Mouse (Mus musculus): ENCODE results near the gene 1500011B03Rik.
"Not testable (repeated sequence)": the region's sequence is repeated elsewhere in the genome, so short reads cannot be mapped to it uniquely, and the experiment has no call there.

The 1500011B03Rik gene

DNA sequence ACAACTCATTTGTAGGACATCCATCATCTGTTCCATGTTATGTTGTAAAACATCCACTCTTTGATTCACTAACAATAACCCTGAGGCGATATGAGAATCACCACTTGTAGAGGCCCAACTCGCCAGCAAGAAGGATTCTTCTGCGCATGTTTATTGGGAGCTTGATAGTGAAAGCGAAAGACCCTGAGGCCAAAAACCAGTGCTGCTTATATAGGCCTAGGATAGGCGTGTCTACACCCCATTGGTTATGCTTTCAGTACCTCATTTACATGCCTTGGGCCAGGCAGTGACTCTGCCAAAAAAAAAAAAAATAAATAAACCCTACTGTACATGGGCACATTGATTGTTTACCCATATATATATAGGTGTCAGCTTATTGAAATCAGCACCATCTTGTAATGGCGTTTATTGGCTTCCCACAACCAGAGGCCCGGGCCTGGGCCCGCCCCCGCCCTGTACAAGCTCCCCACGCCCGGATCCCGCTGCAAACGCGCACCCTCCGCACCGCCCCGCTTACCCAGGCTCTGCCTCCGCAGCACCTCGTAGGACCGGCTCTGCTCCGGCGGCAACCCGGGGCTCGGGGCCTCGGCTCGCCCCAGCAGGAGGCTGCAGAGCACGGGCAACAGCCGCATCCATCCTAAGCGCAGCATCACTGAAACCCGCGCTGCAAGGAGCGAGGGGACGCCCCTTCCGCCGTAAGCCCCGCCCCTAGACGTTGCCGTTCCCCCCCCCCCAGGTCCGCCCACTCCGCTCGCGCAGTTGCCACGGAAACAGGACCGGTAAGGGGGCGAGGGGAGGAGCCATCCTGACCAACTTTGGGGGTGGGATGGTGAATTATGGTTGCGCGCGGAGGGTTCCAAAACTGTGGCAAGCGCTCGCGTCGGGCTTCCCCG, at the start of gene 1500011B03Rik:
TSS of gene 1500011B03Rik (minus strand) at position 673 of the 893 bp plus-strand sequence.
- DNase-seq: peak; percentile 67

DNA sequence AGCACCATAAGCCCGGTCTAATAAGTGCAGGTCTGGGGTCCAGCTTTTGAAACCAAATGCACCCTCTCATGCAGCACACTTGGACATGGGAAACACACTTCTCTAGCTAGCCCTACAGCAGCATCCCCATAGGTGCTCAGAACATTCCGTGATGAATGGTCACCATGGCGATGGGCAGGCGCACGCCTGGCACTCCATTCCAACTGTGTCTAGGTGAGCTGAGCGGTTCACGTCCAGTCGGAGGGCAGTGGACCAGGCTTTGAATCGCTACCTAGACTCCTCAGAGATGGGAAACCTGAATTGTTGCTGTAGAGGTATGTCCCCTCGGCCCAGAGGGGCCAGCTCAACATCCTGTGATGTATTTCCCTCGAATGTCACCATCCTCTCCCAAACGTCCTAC, 42.0 kb upstream of the 1500011B03Rik start:
- DNase-seq: no peak

DNA sequence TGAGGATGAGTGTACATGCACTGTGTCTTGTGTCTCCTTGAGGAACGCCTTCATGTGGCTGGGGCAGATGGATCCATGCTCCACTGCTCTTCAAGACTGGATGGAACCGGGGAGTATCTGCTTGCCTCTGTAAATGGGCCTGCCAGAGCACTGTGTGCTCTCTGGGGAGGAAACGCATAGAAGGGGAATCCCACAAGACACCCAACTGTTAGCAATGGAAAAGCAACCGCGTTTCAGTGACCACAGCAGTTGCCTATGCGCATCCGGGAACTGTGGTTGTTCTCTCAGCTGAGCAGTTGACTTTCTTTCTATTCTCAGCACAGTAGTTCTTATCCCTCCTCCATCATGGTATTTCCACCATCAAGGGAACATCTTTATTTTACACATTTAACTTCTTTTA, 41.5 kb upstream of the 1500011B03Rik start:
- no peak for DNase-seq

DNA sequence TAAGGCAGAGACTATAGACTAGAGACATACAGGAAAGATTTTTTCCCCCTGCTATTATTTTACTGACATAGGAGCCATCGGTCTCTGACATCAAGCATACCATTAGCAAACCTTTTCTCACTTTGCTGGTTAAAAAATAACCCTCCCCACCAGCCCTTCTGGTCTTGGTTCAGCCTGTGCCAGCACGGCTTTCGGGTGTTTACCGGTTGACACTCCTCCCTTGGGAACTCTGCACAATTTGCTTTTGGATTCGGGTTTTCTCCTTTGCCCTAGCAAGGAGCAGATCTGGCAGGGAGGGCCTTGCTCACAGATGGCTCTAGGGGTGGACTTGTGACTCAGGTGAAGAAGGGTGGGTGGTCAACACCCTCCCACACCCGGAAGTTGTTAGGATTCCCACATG, 38.5 kb upstream of the 1500011B03Rik start:
- DNase-seq: no peak

DNA sequence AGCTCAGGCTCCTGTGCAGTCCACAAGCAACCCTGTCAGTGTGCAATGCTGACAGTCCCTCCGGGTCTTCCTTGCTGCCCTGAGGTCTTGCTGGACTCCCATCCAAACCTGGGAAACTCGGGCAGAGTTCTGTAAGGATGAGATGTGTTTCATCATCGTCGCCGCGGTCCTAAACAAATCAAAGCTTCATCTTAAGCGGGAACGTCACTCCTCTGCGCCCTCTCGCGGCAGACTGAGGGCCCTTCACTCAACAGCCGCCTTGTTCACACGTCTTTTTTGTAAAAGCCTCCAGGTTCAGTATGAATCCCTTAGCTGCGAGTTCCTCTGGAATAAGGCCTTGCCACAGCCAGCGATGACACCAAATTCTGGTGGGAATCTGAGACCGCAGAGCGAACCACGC, 36.0 kb upstream of the 1500011B03Rik start:
- peak; percentile 82 for DNase-seq

DNA sequence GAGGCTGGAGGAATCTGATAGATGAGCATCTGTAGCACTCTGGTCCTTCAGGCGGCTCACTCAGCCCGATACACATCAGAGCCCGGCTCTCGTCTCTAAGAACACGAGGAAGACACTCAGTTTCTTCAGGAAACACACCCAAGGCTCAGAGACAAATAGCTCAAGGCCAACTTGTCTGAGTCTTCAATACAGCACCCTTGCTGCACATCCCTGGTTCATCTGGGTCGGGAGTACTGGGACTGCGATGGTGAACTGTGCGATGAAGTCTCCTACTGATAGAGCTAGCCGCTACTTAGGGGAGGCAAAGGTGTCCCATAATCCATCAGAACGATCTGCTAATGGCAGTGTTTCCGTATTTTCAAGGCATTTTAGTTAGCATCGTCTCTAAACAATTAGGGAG, 35.3 kb upstream of the 1500011B03Rik start, which contains the start of gene Gm9936:
TSS of gene Gm9936 (minus strand) at position 101 of the 400 bp plus-strand sequence.
- no peak for DNase-seq

DNA sequence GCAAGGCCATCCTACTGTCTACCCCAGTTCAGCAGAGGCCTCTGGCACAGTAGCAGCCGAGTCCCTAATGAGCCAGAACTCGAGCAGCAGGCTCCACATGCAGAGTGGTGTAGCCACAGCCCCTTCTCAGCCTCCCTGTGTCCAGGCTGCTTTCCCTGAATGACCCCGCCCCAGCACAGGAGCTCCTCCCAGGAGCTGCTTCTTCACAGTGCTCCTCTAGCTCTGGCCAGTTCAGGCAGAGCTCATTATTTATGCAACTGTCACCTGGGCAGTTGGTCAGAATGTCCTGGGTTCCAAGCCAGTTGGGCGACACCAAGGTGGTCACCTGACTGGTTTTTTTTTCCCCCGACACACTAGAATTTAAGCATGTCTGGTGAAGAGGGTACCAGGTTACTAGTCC, 30.1 kb upstream of the 1500011B03Rik start, which contains the start of gene 4930519G04Rik:
TSS of gene 4930519G04Rik (plus strand) at position 301 of the 400 bp plus-strand sequence.
- DNase-seq: not testable (repeated sequence)

DNA sequence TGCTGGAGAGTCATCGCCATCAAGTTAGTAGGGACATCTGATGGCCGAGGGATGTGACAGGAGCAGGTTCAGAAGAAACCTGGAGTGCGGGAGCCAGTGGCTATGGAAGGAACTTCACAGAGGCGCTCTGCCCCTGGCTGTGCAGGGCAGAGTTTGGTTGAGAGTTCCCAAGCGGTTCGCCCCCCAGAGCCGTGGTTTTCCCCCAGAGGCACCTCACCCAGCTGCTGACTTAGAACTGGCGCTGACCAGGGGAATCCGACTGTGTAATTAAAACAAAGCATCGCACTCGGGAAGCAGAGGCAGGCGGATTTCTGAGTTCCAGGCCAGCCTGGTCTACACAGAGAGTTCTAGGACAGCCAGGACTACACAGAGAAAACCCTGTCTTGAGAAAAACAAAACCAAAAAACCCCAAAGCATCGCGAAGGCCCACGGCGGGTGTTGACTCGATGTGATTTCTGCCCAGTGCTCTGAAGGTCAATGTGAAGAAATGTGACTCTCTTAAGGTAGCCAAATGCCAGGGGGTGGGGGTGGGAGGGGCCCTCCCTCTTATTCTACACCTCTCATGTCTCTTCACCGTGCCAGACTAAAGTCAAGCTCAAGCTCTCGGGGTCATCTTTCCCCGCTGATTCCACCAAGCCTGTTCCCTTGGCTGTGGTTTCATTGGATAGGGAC, 28.4 kb upstream of the 1500011B03Rik start:
- DNase-seq: no peak

DNA sequence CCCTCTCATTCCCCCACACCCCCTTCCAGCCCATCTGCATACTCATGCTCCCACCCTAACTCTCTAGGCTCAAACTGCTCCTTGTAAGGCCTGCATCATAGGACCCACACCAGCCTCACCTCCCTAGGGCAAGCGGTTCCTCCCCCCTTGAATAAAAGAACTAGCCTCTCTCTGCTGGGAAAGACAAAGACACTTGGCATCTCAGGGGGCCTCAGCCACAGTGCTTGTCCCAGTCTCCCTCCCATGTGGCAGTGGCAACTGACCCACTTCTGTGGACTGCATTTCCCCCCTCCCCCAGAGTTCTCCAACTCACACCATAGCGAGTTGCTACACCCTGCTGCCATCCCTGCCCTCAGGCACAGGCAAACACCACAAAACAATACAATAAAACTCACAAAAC, 21.1 kb upstream of the 1500011B03Rik start:
- not testable (repeated sequence) for DNase-seq

DNA sequence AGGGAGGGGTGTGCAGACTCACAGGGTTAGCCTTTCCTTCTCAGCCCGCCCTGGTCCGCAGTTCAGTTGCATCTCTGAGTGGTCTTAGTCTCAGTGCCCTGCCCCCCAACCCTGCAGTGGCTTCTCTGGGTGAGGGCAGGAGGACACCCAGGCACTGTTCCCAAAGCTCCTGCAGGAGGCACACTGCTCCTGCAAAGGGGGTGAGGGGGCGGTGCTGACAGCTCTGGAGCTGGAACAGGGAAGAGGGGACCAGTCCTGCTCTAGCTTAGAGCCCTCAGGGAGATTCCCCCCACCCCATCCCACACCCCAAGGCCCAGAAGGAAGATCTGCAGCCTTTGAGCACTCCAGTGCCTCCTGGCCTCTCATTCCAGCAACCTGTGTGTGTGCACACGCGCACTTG, 19.4 kb upstream of the 1500011B03Rik start:
- no peak for DNase-seq

DNA sequence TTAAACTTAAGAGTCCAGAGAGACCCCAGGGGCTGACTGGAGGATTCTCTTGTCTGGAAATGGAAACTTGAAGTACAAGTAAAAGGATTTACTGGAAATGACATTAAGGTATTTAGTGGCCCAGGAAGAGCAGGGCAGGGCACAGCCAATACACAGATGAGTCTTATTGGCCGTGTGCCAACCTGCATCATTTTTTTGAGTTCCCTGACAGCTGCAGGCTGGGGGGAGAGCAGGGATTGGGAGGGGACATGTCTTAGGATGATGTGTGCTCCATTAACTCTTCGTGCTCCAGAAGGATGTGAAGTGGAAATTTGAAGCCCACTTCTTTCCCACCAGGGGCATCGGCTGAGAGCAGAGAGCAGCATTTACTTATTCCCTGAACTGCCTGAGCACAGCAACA, 18.9 kb upstream of the 1500011B03Rik start:
- DNase-seq: not testable (repeated sequence)

DNA sequence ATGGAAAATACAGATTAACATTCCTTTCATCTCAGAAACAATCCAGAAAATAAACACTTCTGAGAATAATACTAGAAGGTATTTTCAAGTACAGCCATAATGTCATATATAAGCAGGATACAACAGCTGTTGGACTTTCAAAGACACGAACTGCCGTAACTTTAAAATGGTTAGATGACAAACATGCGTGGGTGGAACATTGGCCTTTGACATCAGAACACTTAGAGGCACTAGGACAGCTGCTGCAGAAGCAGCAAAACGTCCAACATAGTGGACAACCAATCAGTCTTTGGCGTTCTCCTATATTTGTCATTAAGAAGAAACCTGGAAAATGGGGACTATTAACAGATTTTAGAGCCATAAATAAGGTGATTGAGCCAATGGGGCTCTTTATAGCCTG, 17.2 kb upstream of the 1500011B03Rik start:
- DNase-seq: not testable (repeated sequence)

DNA sequence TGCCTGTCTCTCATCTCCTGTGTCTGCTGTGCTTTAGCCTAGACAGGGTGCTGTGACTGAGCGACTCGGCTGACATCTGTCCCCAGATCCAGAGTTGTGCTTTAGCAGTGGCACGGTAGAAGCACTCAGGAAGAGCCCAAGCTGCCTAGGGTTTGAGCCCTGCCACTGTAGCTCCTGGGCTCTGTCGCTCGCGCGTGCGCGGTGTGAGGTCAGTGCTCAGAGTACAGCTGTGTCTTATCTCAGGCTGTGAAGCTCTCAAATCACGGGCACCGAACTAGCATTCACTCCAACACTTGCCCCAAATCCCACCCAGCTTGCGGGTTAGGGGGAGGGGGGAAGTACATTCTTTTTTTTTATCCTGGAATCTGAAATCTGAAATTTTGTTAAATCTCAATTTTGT, 13.6 kb upstream of the 1500011B03Rik start:
- DNase-seq: no peak

DNA sequence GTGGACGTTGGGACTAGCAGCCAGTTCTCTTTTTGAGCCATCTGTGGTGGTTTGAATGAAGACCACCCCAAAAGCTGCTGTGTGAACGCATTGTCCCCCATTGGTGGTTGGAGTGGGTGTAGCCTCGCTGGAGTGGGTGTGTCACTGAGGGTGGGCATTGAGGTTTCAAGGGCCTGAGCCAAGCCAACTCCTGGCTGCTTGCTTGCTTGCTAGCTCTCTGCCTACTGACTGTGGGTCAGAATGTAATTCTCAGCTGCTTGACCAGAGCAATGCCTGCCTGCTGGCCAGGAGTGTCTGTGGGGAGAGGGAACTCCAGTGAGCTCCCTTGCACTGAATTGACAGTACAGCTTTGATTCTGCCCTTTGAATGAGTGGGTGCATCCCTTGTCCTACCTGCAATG, 6.5 kb upstream of the 1500011B03Rik start:
- DNase-seq: no peak

DNA sequence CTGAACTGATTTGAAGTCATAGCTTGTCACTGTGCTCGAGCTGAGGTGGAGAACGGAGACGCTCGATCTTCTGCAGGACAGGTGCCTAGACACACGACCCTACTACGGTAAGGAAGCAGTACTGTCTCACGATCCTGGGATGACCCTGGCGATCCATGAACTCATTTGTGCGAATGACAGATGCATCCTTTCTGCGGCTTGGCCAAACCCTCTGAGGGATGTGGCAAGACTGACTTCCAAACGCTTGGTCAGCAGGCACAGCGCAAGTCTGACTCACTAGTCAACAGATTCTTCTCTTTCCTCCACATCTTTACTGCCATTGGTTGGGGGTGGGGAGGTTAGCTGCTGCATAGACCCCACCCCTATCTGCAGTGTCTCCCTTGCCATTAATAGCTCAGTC, 4.2 kb upstream of the 1500011B03Rik start:
- no peak for DNase-seq

DNA sequence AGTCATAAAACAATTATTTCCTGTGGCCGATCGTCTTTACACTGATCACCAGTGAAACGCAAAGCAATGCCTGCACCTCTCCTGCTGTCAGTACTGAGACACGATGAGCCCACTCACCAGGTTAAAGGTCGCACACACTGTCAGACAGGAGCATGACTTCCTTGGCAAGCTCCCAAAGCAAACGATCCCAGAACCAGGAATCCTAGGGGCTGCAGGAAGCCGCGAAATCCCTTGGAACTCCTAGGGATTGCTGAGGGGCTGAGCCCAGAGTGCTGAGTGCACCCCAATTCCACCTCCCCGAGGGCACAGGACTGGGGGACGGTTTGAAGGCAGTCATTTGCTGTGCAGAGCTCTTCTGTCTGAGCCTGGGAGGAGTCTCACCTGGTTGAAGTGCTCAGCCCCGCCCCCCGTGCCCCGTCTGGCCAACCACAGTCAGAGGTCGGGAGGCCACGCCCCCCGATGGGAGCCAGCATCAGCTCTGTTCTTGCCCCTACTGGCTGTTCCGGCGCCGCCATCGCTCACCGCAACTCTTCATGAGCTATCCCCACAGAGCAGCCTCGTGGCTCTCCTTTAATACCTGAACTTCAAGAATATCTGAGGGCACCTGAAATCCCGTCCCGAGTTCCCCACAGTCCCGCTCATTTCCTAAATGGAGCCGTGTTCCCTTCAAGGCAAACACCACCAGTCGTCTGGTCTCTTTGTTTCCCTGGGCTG, 2.9 kb upstream of the 1500011B03Rik start:
- DNase-seq: peak; percentile 62

DNA sequence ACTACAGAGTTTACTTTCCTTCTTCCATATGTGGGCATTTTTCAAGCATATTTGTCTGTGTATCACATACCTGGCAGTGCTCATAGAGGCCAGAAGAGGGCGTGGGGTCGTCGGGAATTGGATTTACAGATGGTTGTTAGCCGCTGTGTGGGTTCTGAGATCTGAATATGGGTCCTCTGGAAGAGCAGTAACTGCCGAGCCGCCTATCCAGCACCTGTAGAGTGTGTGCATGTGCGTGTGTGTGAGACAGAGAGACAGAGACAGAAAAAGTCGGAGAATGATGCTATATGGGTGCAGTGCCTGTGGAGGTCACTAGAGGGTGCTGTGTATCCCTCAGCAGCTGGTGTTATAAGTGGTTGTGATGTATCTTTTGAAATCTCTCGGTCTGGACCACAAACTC, 929 bp upstream of the 1500011B03Rik start:
- DNase-seq: no peak

DNA sequence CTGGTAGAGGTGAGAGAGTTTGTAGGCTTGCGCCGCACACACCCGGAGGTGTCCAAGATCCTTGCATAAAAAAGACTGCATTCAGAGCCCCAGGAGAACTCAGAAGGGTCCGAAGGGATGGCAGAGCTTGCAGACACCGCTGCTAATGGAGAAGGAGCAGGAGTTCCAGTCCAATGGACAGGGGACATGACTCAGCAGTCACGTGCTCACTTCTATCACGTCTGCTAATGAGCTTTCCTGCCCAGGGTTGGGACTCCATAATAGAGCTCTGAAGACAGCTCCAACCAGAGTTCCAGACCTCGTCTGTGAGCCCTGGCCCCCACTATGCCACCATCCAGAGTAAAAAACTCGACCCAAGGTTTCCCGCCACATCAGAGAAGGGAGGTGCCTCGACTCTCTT, 5.1 kb downstream of the 1500011B03Rik start:
- no peak for DNase-seq

DNA sequence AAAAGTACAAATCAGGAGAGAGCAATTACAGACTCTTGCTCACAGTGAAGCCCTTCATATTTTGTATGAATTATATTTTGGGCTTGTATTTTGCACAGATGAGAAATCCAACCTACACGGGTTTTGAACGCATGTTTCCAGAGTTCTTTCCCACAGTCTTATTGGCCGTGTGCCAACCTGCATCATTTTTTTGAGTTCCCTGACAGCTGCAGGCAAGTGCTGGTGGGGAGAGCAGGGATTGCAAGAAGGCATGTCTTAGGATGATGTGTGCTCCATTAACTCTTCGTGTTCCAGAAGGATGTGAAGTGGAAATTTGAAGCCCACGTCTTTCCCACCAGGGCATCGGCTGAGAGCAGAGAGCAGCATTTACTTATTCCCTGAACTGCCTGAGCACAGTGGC, 6.7 kb downstream of the 1500011B03Rik start:
- no peak for DNase-seq

DNA sequence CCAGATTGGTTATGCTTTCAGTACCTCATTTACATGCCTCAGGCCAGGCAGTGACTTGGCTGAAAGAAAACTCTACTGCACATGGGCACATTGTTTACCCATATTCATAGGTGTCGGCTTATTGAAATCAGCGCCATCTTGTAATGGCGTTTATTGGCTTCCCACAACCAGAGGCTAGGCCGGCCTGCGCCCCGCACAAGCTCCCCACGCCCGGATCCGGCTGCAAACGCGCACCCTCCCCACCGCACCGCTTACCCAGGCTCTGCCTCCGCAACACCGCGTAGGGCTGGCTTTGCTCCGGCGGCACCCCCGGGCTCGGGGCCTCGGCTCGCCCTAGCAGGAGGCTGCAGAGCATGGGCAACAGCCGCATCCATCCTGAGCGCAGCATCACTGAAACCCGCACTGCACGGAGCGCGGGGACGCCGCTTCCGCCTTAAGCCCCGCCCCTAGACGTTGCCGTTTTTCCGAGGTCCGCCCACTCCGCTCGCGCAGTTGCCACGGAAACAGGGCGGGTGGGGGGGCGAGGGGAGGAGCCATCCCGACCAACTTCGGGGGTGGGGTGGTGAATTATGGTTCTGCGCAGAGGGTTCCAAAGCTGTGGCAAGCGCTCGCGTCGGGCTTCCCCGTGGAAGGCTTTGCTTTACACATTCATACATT, 9.6 kb downstream of the 1500011B03Rik start:
- peak; percentile 88 for DNase-seq

DNA sequence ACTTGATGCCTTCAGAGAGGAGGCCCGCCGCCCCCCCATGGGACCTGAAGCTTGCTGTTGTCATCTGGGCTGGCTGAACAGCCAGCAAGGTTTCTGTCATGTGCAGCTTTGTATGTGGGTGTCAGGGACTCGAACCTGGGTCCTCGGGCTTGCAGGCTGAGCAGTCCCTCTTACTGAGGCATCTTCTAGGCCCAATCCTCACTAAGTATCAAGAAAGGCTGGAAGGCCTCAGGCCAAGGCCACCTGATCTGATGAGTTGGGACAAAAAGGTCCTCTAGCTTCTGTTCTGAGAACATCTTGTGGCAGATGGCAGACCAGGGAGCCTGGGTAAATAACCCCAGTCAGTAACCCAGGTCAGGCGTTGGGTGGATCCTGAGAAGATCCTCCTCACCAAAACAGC, 13.4 kb downstream of the 1500011B03Rik start:
- no peak for DNase-seq

DNA sequence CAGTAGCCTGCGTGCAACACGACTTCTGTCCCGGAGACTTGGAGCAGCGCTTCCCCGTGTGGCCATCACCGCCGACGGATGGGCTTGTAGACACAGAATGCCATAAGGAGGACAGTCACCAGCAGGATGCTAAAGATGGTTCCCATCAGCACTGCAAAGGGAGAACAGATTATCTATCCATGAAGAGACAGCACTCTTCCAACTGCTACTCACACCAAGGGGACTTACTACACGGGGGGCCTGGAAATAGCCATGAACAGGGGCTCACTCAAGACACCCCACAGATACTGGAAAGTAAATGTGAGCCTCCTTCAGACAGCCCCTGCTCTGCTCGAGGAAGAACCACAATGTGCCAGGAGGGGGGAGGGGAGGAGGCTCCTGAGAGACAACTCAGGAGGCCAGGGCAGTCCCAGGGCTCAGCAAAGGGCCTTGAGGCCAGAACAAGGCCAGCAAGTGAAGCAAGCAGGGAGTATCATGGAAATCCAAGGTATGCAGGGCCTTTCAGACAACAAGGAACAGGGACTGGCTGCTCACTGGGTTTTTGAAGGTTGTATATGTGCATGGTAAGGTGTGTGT, 14.0 kb downstream of the 1500011B03Rik start:
- DNase-seq: no peak
